Mouse (Mus musculus) heart, postnatal 0 days (tissue): Measurements from ENCODE around the gene Tmc4.

Source experiments
- CTCF ChIP-seq: IDR thresholded peaks from 2 replicates; pipeline ENCODE4 v1.5.1; 2016; ENCODE audit warnings: antibody characterized with exemption, control low read depth, low read depth
- EP300 ChIP-seq: IDR thresholded peaks from 2 replicates; pipeline ENCODE4 v1.6.1; 2016; ENCODE audit warnings: antibody characterized with exemption, low read depth

DNA sequence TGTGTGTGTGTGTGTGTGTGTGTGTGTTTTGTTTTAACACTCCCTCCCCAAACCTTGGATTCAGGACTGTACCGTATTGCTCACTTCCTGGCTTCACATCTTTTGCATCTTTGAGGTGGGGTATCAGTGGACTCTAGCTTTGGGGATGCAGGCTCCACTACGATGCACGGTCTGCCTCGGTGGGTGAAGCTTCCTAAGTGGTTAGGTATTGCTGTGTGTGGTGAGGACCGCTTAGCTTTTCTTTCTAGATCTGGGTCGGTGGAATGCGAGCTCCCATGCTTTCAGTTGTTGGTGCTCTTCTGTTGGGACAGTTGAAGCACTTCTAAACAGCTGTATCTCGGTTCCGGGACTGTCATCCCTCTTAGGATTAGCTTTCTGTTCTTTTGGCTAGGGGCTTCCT is 31.2 kb downstream of the Tmc4 start:
- TF ChIP-seq CTCF, result no peak
- TF ChIP-seq EP300, result no peak
